ENCODE assay signal across 8 mouse cellular contexts in the genomic region with DNA sequence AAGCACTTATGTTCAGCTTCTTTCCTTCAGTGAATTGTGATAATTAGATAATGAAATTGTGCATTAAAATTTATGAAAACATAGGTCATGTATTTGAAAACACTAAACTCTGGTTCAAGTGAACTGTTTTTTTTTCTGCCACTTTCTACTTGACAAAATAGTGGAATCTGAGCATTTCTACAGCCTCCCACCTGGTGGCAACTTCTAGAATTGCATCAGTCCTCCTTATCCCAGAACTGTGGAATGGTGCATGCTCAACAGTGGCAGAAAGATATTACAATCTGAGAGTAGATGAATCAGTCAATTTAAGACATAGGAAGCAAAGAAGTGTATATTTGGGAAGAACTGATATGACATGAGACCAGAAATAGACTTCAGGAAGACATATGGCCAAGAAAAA.
DNase-seq lines count a peak whose midpoint lies in the region.

No protein-coding gene starts in this region.

- peak; percentile 1 for DNase-seq in cerebellum, adult 9-10 months
- no peak for DNase-seq in cerebellum, adult 8-10 months
- DNase-seq in left cerebral cortex, adult 18-20 months (ENCODE audit: low spot score in 2 of 2) = peak; percentile 18 to 21
- no peak for DNase-seq in left cerebral cortex, adult 8-10 months (ENCODE audit: low spot score in 2 of 2)
- DNase-seq in adrenal gland, postnatal 10 days = peak; percentile 32
- DNase-seq in kidney, postnatal 10 days = peak; percentile 40
- DNase-seq in right cerebral cortex, postnatal 10 days (ENCODE audit: low spot score in 2 of 2) = peak; percentile 25 to 39
- DNase-seq in c-Kit-positive CD71-positive TER-119-positive erythroid progenitor cells, embryonic 14.5 days (ENCODE audit: low spot score) = no peak

Comparison
In these comparisons a context has a peak if more than half of its experiments do, and no peak if none do; other contexts are left out.
1. DNase-seq: peak in cerebellum, adult 9-10 months (single experiment), left cerebral cortex, adult 18-20 months (2 of 2), adrenal gland, postnatal 10 days (single experiment), kidney, postnatal 10 days (single experiment) and right cerebral cortex, postnatal 10 days (2 of 2); none in cerebellum, adult 8-10 months (single experiment), left cerebral cortex, adult 8-10 months (0 of 2) and c-Kit-positive CD71-positive TER-119-positive erythroid progenitor cells, embryonic 14.5 days (single experiment).